Mouse (Mus musculus) testis, adult 2 months (tissue): ENCODE measurements around the gene Nat8f3.
"Not testable (repeated sequence)": the region's sequence is repeated elsewhere in the genome, so short reads cannot be mapped to it uniquely, and the experiment has no call there.

Experiments
- CTCF ChIP-seq: fragments of 200-500 bp; IDR thresholded peaks from 2 replicates; pipeline ENCODE4 v1.5.1; 2012; ENCODE audit warnings: low read depth, mild to moderate bottlenecking, inconsistent platforms, low read length, moderate library complexity; ENCODE audit not compliant: control insufficient read depth, insufficient read depth, insufficient replicate concordance
- POLR2A ChIP-seq: fragments of 200-500 bp; IDR thresholded peaks from 2 replicates; pipeline ENCODE4 v1.6.1; 2012; ENCODE audit warnings: low read depth, mild to moderate bottlenecking, inconsistent platforms, low read length, moderate library complexity; ENCODE audit not compliant: control insufficient read depth

GRCm38 (mm10) chr6:85709206-85709605, 56.3 kb downstream of the Nat8f3 start:
- TF ChIP-seq CTCF, POLR2A: not testable (repeated sequence)
